Mouse (Mus musculus) kidney, postnatal 0 days (tissue): ENCODE data around the gene Ugp2. TPM values are rescaled to one million over a fixed set of nuclear protein-coding genes. Genes with fewer than 3 reads are reported as not detected.
"Not testable (repeated sequence)": the region's sequence is repeated elsewhere in the genome, so short reads cannot be mapped to it uniquely, and the experiment has no call there.

Experiments used
- ATAC-seq: fragments of 200-750 bp; cut with Nextera tagmentation; replicated peaks from 2 replicates; pipeline ENCODE4 v1.8.0; 2017; ENCODE audit warnings: low read depth, moderate number of reproducible peaks, moderate TSS enrichment, moderate library complexity; ENCODE audit not compliant: low FRiP score
- DNase-seq: peaks from one replicate; pipeline ENCODE4 v3.0.0-alpha.2; 2016; ENCODE audit warnings: low spot score
- H3K27ac ChIP-seq: fragments of 300-500 bp; sonication (generic); 2 replicates; pipeline ENCODE4 v1.5.1; 2014; ENCODE audit warnings: mild to moderate bottlenecking
- H3K27me3 ChIP-seq: fragments of 300-500 bp; sonication (generic); 2 replicates; pipeline ENCODE4 v1.6.1; 2014; ENCODE audit warnings: low read length, mixed read lengths; ENCODE audit not compliant: insufficient read depth
- H3K36me3 ChIP-seq: fragments of 300-500 bp; sonication (generic); 2 replicates; pipeline ENCODE4 v1.6.1; 2014; ENCODE audit warnings: low read length, mixed read lengths; ENCODE audit not compliant: insufficient read depth
- H3K4me1 ChIP-seq: fragments of 300-500 bp; sonication (generic); replicated peaks from 2 replicates; pipeline ENCODE4 v1.6.1; 2014; ENCODE audit warnings: antibody characterized with exemption, low read length, mixed read lengths; ENCODE audit not compliant: insufficient read depth
- H3K4me2 ChIP-seq: fragments of 300-500 bp; sonication (generic); 2 replicates; pipeline ENCODE4 v1.6.1; 2014; ENCODE audit warnings: mild to moderate bottlenecking, low read length, moderate library complexity, mixed read lengths
- H3K4me3 ChIP-seq: fragments of 300-500 bp; sonication (generic); replicated peaks from 2 replicates; pipeline ENCODE4 v1.5.1; 2014; ENCODE audit warnings: low read depth, low read length
- H3K9ac ChIP-seq: fragments of 300-500 bp; sonication (generic); 2 replicates; pipeline ENCODE4 v1.6.1; 2014; ENCODE audit warnings: low read depth, low read length
- H3K9me3 ChIP-seq: fragments of 300-500 bp; sonication (generic); replicated peaks from 2 replicates; pipeline ENCODE4 v1.6.1; 2016; ENCODE audit warnings: low read length, inconsistent platforms, mixed read lengths
- CTCF ChIP-seq: IDR thresholded peaks from 2 replicates; pipeline ENCODE4 v1.5.1; 2016; ENCODE audit warnings: antibody characterized with exemption, low read depth, mild to moderate bottlenecking, moderate library complexity
- WGBS: fragments of 180-500 bp; shearing (Covaris S2); extraction: QIAGEN DNeasy Blood & Tissue Kit; methylation state at CpG from one replicate; pipeline ENCODE4 v1.1.7; 2014; 5-methylcytosine and 5-hydroxymethylcytosine counted together
- microRNA counts: library from miRNA; unstranded; fragments of <30 nt; microRNA quantifications from one replicate; lab custom pipeline; 2015
- microRNA-seq: library from miRNA; unstranded; fragments of <30 nt; microRNA quantifications from one replicate; pipeline ENCODE4, GENCODE M21; 2016
- polyA plus RNA-seq: library from polyadenylated mRNA; unstranded; fragments of >200 nt; fragmentation: Nextera tagmentation; extraction: Ambion mirVana; gene quantifications from 2 replicates; pipeline ENCODE4 v1.2.1, GENCODE M21; 2015

Gene Ugp2
- polyA plus RNA-seq, 1 experiment from 2014 or later = 90.1 TPM

- no peak for DNase-seq
- Histone ChIP-seq H3K27ac (no peak overlapping the region), H3K36me3 (peaks cover 12% of the 10 kb centered on the region; the same call in 1 of the 2 replicates), H3K9ac (no peak overlapping the region), H3K27me3 (no peaks in the 10 kb centered on the region), H3K4me2 (no peak overlapping the region), H3K4me3 (no peak overlapping the region), H3K4me1 (no peaks in the 10 kb centered on the region), H3K9me3 (no peaks in the 10 kb centered on the region)
- TF ChIP-seq CTCF = no peak
- ATAC-seq = no peak
- WGBS = 82% methylated on average over 5 of the region's 5 CpGs
Measured at GRCm38 (mm10) chr11:21307078-21307668, 63.8 kb downstream of the Ugp2 start.

- no peak for DNase-seq
- 0 out of 2 replicates have a peak, but pooled peaks cover 9% of the 10 kb centered on the region for H3K36me3 ChIP-seq
- no peak overlapping the region for H3K9ac ChIP-seq
- no peak overlapping the region for H3K4me2 ChIP-seq
- WGBS = 72% methylated on average over 3 of the region's 3 CpGs
- no peak for ATAC-seq
- no peaks in the 10 kb centered on the region for H3K4me1 ChIP-seq
- H3K4me3 ChIP-seq = no peak overlapping the region
- H3K27me3 ChIP-seq = no peaks in the 10 kb centered on the region
- no peaks in the 10 kb centered on the region for H3K9me3 ChIP-seq
- no peak for TF ChIP-seq CTCF
- no peak overlapping the region for H3K27ac ChIP-seq
Measured at GRCm38 (mm10) chr11:21303619-21304018, 67.4 kb downstream of the Ugp2 start.

GRCm38 (mm10) chr11:21295486-21295885 is 75.5 kb downstream of the Ugp2 start:
- no peak for ATAC-seq
- Histone ChIP-seq H3K4me1 (no peaks in the 10 kb centered on the region), H3K4me2 (no peak overlapping the region), H3K9ac (no peak overlapping the region), H3K27ac (no peak overlapping the region), H3K4me3 (no peak overlapping the region), H3K9me3 (no peaks in the 10 kb centered on the region), H3K27me3 (no peaks in the 10 kb centered on the region), H3K36me3 (0 out of 2 replicates have a peak, but pooled peaks cover 12% of the 10 kb centered on the region)
- DNase-seq = no peak
- 86% methylated on average over 5 of the region's 5 CpGs for WGBS
- no peak for TF ChIP-seq CTCF

GRCm38 (mm10) chr11:21288153-21288552 is 82.8 kb downstream of the Ugp2 start:
- DNase-seq, H3K9me3 ChIP-seq, H3K4me3 ChIP-seq, H3K27ac ChIP-seq, H3K4me2 ChIP-seq, ATAC-seq, H3K4me1 ChIP-seq, H3K9ac ChIP-seq, H3K36me3 ChIP-seq, H3K27me3 ChIP-seq: not testable (repeated sequence)
- TF ChIP-seq CTCF = peak; percentile 25
- WGBS = 98% methylated on average over 2 of the region's 2 CpGs

DNA sequence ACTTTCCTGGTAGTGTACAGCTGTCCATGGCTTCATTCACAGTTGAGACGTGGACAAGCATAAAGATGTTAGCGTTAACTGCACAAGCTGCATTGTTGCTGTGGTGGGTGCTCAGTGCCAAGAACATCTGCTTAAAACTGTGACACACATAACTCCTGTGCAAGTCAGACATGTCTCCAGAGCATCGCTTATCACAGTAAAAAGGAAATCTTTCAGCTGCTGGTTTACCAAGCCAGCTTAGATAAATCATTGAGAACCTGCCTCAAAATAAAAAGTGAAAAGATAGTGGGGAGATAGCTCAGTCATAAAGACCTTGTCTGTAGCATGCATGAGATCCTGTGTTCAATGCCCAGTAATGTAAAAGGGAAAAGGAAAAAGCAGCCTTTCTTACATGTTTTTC is 84.6 kb downstream of the Ugp2 start:
- ATAC-seq = no peak
- no peaks in the 10 kb centered on the region for H3K36me3 ChIP-seq
- H3K9me3 ChIP-seq = no peaks in the 10 kb centered on the region
- H3K4me3 ChIP-seq = no peak overlapping the region
- H3K4me1 ChIP-seq = no peaks in the 10 kb centered on the region
- no peak for DNase-seq
- no peak for TF ChIP-seq CTCF
- H3K4me2 ChIP-seq = no peak overlapping the region
- 58% methylated on average over 3 of the region's 3 CpGs for WGBS
- H3K27ac ChIP-seq = no peak overlapping the region
- no peak overlapping the region for H3K9ac ChIP-seq
- no peaks in the 10 kb centered on the region for H3K27me3 ChIP-seq

DNA sequence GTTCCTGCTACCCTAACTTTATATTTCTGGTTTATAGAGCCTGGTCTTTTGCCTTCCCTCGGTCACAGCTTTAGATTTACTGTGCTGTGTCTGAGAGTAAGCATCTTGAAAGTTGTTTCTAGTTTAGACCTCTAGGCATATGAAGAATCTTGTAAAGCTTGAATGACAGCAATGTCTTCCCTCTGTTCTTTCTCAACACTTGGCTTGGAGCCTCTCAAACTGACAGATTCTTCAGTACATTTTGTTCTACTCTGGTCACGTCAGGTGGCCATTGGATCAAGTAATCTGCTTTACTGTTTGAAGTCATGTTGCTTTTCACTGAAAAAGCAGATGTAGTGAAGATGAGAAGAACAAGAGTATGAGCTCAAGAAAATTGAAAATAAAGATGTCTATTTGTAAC is 94.8 kb downstream of the Ugp2 start:
- H3K4me2 ChIP-seq = no peak overlapping the region
- no peak overlapping the region for H3K27ac ChIP-seq
- 93% methylated on average over 2 of the region's 2 CpGs for WGBS
- no peak overlapping the region for H3K4me3 ChIP-seq
- ATAC-seq = no peak
- no peak for TF ChIP-seq CTCF
- H3K9me3 ChIP-seq = no peaks in the 10 kb centered on the region
- H3K4me1 ChIP-seq = no peaks in the 10 kb centered on the region
- no peaks in the 10 kb centered on the region for H3K27me3 ChIP-seq
- no peak overlapping the region for H3K9ac ChIP-seq
- no peaks in the 10 kb centered on the region for H3K36me3 ChIP-seq
- DNase-seq = no peak

MicroRNAs encoded within 50 kb of the gene (microRNA counts, 519-probe panel; counts per million panel counts)
- microRNA mmu-miR-1933-3p (lab: Ali Mortazavi, UCI) (330 counts per million, percentile 68 among the panel's probes with 10 or more counts), microRNA mmu-miR-1933-5p (lab: Ali Mortazavi, UCI) (330 counts per million, percentile 68 among the panel's probes with 10 or more counts)

Small RNAs within 50 kb of the gene (microRNA-seq; reads per million reads assigned to microRNA genes)
- not detected for gene Mir1933

Other genes with a start within 250 kb of the Ugp2 start
- gene Vps54, start 131.9 kb downstream of the Ugp2 start, polyA plus RNA-seq = 14.7 and 15.5 TPM in 2 replicates
- gene Wdpcp, start 201.0 kb upstream of the Ugp2 start, polyA plus RNA-seq = 6.7 and 7.0 TPM in 2 replicates
- gene Mdh1, start 201.2 kb upstream of the Ugp2 start, polyA plus RNA-seq = 1,098 and 1,121 TPM in 2 replicates